Mouse (Mus musculus) heart, postnatal 10 days (tissue): ENCODE measurements around the gene Tbc1d7. TPM values are rescaled to one million over a fixed set of nuclear protein-coding genes. Genes with fewer than 3 reads are reported as not detected.
A peak's percentile ranks its signal among the peaks of the same experiment; 100 is the strongest.

ENCODE experiments used
- DNase-seq, 2 experiments: peaks; one replicate each; pipeline ENCODE4 v3.0.0; 2021
- intact Hi-C: fragments of 180-260 bp; cut with DNase I; formaldehyde crosslinking; loops from one replicate; pipeline ENCODE4 v1.15.1; 2025
- total RNA-seq, 2 experiments: library from RNA; stranded (reverse); gene quantifications; 2 replicates each; pipeline ENCODE4 v1.2.3; 2021

Tbc1d7 gene
- total RNA-seq, 2 experiments from 2014 or later: 41.8 to 42.2 TPM

DNA sequence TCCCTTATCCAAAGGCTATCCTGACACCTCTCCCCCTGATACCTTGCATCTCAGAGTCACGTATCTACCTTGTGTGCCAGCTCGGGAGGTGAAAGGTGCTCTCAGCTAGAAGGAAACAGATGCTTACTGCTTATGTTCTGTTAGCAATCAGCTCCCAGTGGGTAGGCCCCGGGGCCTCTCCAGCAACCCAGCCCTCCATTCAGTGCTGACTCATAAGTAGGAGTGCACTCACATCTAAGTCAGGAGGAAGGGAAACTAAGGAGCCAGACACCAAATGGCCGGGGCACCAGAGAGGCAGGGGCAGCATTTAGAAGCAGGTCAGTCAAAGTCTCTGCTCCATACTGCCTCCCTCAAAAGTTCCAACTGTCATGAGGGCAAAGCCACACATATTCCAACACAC lies 22.6 kb downstream of the Tbc1d7 start:
- intact Hi-C loops: no loop called here
- no peak for DNase-seq

DNA sequence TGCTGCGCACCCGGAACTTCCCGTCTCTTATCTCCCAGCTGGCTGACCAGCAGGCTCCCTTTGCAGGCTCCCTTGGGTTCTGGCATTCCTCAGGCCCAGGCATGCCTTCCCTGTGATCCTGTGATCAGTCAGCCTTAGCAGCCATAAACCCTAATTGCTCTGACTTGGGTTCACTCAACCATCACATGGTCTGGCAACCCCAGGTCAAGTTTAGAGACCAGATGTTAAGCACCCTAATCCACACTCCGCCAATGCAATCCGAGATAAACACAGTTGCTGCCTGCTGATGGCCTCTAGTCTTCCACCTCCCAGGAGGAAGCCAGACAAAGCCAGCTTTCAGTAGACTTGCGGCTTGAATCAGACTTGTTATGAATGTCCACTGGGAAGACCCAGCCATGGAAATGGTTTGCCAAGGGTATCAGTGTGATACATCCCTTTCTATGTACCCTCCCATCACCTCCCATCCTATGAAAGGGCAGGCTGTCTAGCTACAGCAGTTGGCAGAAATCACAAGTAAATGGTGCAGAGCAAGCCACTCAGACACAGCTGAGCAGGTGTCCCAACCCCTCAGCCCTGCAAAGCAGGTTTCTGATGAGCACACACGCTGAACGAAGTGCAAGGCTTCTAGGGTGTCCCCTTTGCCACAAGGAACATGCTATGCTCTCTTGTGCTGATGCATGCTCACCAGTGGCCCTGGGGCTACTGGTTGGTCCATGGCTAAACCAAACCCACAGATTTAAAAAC lies 24.6 kb downstream of the Tbc1d7 start:
- intact Hi-C loops: no loop called here
- DNase-seq: peak in 1 of 2 experiments; percentile 28

DNA sequence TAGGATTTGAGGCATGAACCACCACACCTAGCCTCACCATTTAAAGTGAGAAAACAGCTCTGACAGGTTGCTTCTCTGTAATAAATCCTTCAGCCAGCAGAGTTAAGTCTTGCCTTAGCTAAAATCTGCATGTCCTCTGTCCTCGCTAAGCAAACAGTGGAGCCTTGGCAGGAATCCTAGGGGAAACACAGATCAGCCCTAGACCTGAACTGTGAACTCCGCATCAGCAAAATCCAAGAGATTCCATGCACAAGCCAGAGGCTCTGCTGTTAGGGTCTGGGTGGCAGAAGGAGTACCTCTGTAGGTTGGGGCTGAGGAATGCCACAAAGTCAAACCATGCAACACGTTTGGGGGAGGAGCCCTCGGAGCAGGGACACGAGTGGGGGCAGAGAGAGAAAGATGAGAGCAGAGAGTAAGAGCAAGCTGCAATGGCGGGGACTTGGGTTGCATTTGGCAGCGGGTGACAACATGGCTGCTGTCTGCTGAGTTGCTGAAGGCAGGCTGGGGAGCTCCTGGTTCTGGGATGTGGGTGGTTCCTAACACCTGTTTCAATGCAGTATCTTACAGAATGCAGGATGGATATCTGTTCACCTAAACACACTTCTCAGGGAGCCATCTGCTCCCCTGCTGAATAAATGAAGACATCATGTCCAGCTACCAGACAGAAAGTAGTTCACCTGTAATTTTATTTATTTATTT lies 26.4 kb downstream of the Tbc1d7 start:
- no peak for DNase-seq
- intact Hi-C loops: no loop called here

DNA sequence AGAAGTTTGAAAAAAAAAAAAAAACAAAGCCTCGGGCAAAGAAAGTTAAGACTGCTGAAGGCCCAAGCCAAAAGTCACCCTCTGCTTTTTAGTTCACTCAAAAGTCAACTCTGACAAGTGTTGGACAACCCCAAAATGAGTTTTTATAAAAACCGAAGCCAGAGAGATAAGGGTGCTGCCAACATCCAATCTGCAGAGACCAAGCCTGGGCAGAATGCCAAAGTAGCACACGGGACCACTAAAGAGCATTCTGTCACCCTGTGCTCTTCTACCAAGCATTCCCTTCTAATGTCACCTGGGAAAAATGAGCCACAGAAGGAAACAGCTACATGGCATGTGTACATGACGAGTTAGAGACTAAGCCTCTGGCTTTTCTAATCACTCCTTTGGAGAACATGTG lies 36.8 kb downstream of the Tbc1d7 start:
- intact Hi-C loops: no loop called here
- peak; percentile 84 to 86 for DNase-seq

DNA sequence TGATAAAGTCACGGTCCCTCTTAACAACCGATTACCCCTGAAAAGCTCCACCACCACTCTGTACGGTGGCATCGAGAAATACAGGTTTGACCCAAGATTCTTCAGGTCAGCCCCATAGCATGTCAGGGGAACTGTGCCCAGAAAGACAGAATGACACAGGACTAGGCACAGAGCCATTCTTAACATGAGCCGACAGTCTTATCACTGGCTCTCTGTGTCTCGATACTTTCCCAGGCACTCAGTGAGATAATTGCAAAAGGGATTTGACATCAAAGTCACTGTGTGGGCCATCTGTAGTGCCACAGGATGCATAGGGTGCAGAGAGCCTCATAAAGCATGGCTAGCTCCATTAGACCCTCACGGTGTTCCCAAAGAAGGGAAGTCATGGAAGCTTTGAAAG lies 37.9 kb downstream of the Tbc1d7 start:
- intact Hi-C loops: no loop called here
- DNase-seq: peak; percentile 42 to 68

DNA sequence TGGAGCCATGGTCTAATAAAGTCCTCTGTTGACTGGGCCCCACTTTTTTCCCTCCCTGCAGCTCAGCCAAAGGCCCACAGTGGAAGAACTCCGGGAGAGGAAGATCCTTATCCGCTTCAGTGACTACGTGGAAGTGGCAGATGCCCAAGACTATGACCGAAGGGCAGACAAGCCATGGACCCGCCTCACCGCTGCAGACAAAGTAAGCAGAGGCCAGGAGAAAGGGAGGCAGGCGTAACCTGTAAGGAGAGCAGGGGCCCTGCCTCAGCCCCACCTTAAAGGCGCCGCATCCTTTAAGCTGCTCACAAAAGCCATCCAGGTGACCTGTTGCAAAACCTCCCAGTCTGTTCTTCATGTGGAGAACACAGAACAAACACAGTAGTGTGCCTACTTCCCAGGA lies 38.4 kb downstream of the Tbc1d7 start:
- peak; percentile 43 to 44 for DNase-seq
- intact Hi-C loops: no loop called here

DNA sequence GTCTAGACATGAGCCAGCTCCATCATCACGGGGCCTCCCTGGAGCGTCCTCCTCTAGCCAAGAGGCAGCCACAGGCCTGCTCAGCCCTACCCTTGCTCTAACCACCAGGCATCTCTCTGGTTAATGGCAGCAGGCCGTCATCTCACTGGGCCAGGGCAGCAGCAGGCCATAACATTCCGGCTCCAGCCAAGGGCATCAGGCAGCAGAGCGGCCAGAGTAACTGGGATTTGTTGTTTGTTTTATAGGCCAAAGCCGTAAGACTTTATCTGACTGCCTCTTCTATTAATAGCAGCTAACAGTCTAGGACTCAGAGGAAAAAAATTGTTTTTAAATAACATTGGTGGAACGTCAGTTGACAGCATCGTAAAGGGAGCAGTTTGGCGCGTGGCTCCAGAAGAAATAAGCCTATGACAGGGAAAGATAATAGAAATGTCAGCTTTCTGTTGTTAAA lies 39.5 kb downstream of the Tbc1d7 start:
- DNase-seq: peak; percentile 79 to 81
- intact Hi-C loops: no loop called here

DNA sequence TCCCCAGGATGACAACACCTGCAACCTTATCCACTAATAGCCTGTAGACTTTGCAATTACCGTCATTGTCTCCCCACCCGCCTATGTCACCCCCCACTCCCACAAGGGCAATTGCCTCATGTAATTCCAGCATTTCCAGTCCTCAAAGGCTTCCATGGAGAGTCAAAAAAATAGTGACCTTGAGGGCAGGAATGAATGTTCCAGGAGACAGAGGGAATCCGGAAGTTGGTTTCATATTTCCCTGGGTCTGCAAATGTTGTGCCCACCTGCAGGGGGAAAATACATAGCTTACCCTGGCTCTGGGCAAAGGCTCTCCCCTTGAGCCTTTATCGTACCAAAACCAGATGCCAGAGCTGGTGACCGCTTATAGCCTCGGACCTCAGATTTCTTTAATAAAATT lies 41.1 kb downstream of the Tbc1d7 start:
- intact Hi-C loops: no loop called here
- DNase-seq: no peak

DNA sequence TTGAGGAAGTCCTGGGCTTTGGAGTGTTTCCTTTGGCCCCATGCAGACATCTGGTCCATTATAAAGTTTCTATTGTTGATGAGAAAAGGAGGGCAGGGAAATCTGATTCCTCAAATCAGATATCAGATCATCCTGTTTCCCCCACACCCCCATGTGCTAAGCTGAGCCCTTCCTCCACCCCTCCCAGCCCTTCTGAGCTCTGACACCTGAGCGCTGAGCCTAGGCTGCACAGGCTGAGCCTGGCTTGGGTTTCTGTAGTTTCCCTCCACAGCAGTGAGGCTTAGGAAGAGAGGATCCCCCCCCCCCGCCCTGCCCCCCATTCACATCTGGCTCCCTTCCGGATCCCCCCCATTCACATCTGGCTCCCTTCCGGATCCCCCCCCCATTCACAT lies 46.6 kb downstream of the Tbc1d7 start:
- no peak for DNase-seq
- intact Hi-C loops: no loop called here

DNA sequence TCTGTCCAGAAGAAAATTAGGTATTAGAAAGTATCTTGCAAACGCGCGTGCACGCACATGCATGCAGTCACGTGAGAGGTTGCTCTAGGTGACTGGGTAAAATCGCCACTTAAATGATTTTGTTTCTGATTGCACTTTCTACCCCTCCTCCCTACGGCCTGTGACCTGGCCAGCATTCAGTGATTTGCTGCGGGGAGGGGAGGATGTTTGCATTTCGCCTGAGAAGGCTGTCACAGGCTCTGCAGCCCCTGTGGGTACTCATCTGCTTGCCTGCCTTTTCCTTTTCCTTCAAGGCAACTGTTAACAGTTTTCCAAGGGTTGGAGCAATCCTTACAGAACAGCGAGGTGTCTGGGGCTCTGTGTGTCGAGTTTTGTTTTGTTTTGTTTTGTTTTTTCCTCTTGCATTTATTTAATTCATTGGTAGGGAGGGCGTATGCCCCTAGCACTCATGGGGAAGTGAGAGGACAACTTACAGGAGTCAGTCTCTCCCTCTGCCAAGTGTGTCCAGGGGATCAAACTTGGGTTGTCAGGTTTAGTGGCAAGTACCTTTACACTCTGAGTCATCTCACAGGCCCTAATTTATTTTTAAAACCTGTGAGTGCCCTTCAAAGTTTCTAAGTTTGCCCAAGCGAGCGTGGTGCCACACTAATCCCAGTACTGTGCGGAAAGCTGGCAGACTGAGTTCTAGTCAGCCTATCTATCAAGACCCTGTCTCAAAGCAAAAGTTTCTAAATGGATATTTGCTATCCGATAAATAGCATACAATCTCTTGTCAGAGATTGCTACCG lies 47.2 kb downstream of the Tbc1d7 start:
- peak; percentile 27 to 34 for DNase-seq
- intact Hi-C loops: no loop called here

DNA sequence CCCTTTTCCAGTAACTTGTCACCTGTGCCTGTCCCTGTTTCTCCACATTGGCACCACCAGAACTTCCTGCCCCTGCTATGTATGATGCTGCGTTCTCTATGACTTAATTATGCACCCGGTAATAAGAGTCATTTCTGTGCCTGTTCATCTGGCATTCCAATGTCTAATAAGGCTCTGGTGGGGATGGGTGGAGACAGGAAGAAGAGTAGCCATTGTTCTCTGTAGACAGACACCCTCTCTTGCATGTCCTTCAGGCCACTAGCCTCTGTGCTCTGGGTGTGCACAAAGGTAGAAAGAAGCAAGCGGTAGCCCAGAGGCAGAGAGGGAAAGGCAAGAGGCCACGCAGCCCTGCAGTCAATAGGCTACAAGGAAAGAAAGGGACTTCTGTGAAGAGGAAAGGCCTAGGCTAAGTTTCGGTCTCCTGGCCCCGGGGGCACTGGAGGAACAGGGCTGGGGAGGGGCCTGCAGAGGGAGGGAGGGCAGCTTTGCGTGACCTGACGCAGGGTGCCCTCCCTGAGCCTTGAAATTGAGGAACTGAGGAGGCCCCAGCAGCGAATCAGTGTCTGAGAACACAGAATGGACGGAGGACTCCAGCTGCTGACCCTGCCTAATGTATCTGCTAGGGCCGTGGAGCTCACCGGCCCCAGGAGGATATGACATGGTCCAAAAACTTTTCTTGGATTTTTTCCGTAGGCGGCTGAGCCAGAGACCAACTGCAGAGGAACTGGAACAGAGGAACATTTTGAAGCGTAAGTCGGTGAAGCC lies 48.8 kb downstream of the Tbc1d7 start:
- intact Hi-C loops: no loop called here
- peak; percentile 64 for DNase-seq

DNA sequence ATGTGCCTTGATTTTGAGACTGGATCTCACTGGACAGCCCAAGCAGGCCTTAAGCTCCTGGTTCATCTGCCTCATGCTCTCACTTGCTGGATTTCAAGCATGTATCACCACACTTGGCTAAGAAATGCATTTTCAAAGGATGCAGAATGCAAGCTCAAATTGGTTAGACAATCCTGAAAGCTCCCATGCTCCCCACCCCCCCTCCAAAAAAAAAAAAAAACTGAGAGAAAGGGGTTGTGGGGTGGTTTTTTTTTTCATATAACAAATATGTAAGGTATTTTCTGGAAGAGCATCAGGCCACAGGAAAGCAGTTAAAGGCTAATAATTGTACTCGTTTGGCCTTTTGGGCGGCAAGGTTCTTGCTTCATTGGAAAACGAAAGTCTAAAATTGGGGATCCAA lies 58.2 kb downstream of the Tbc1d7 start:
- no peak for DNase-seq
- intact Hi-C loops: no loop called here

DNA sequence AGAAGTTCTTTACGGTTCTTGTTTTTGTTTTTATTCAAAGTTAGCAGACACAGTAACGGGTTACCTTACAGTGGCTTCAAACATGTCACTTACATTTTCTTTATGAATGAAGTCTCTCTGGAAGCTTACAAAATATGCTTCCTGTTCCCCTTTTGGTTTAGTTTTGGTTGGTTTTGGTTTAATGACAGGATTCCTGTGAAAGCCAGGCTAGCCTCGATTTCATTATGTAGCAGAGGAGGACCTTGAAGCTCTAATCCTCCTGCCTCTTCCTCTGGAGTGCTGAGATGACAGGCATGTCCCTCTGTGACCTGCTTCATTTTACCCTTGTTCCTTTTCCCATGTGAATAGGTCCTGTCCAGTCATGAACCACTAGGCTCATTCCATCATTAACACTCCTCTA lies 58.6 kb downstream of the Tbc1d7 start:
- intact Hi-C loops: no loop called here
- DNase-seq: no peak

DNA sequence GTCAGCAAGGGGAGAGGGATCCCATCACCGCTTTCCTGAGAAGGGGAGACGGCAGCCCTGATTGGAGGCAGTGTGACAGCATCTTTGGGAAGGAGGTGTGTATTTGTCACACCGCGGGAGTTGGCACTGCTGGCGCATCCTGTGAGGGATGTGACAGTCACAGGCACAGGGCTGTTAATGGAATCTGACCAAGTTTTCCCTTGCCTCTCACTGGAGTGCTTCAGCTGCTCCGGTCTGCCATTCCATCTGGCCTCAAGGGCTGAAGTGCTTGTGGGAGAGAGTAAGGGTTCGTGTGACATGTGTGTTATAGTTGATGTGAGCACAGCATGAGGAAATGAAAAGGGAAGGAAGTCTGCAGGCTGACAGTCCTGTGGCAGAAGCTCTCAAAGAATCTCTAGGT lies 59.0 kb downstream of the Tbc1d7 start:
- intact Hi-C loops: no loop called here
- no peak for DNase-seq

DNA sequence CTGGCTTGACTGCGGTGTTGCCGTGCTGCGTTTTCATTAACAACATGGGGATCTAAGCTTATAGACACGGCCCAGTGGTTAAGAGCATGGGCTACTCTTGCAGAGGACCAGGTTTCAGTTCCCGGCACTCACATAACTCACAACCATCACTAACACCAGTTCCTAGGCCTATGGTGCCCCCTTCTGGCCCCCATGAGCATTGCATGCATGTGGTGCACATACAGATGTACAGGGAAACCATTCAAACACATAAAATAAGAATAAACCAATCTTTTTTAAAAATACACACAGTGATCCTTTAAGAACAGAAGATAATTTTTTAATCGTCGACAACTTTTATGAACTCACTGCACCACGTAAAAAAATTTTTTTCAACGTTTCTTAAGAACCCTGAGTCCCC lies 66.8 kb downstream of the Tbc1d7 start:
- intact Hi-C loops: no loop called here
- DNase-seq: no peak

DNA sequence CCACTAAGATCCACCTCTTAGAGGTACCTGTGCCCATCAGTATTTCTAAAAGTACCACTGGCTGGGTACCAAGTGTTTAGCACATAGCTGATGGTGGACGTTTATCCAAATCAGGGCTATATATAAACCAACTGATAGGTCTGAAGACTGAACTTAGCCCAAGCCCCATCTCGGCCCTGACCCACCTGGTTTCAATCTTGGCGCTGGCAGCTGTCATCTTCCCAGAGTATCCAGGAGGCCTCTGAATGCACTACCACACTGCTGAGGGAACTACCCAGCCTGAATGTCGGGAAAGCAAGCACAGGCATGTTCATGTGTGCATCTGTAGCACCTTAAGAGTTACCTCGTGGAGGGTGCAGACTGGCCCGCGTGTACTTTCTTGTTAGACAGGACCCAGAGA lies 68.4 kb downstream of the Tbc1d7 start:
- peak; percentile 17 to 18 for DNase-seq
- intact Hi-C loops: no loop called here

Other genes starting within 250 kb of the Tbc1d7 start
- 10 to 100 TPM; 28.8 to 34.0 TPM for gene Gfod1, start 132.7 kb upstream of the Tbc1d7 start, total RNA-seq
- gene Sirt5, start 194.0 kb upstream of the Tbc1d7 start, total RNA-seq: 10 to 100 TPM; 42.9 to 46.9 TPM
- 100 to 1,000 TPM; 112 to 117 TPM for gene Nol7, start 226.9 kb upstream of the Tbc1d7 start, total RNA-seq